Mouse (Mus musculus) urinary bladder, postnatal 36 days (tissue): Measurements from ENCODE around the gene Fam219a.

Source experiments
- DNase-seq, 2 experiments: peaks; one replicate each; pipeline ENCODE4 v3.0.0; 2022; ENCODE audit warnings: low spot score in 2 of 2, mixed read lengths in 1 of 2

Gene Fam219a

GRCm38 (mm10) chr4:41554994-41555663 lies 14.2 kb downstream of the Fam219a start:
- DNase-seq = peak in 1 of 2 experiments; percentile 51

- DNase-seq = no peak
Observed at GRCm38 (mm10) chr4:41553116-41553515, 16.2 kb downstream of the Fam219a start.

- peak; percentile 59 to 67 for DNase-seq
Observed at GRCm38 (mm10) chr4:41552529-41552928, 16.8 kb downstream of the Fam219a start.

GRCm38 (mm10) chr4:41547086-41547485 lies 22.3 kb downstream of the Fam219a start:
- DNase-seq = no peak

- DNase-seq = peak in 1 of 2 experiments; percentile 13
Observed at GRCm38 (mm10) chr4:41545985-41546384, 23.4 kb downstream of the Fam219a start.

- no peak for DNase-seq
Observed at GRCm38 (mm10) chr4:41542136-41542535, 27.2 kb downstream of the Fam219a start.

- no peak for DNase-seq
Observed at GRCm38 (mm10) chr4:41534866-41535265, 34.5 kb downstream of the Fam219a start.

GRCm38 (mm10) chr4:41532420-41532819 lies 36.9 kb downstream of the Fam219a start:
- DNase-seq = no peak

- DNase-seq = no peak
Observed at GRCm38 (mm10) chr4:41527996-41528395, 41.3 kb downstream of the Fam219a start.

- no peak for DNase-seq
Observed at GRCm38 (mm10) chr4:41527076-41527475, 42.3 kb downstream of the Fam219a start.

GRCm38 (mm10) chr4:41526553-41526952 lies 42.8 kb downstream of the Fam219a start:
- no peak for DNase-seq

GRCm38 (mm10) chr4:41524829-41525228 lies 44.5 kb downstream of the Fam219a start:
- no peak for DNase-seq

GRCm38 (mm10) chr4:41523839-41524238 lies 45.5 kb downstream of the Fam219a start:
- DNase-seq = no peak

GRCm38 (mm10) chr4:41522788-41523187 lies 46.5 kb downstream of the Fam219a start:
- DNase-seq = peak in 1 of 2 experiments; percentile 19

GRCm38 (mm10) chr4:41522136-41522535 lies 47.2 kb downstream of the Fam219a start:
- DNase-seq = no peak

GRCm38 (mm10) chr4:41520641-41521040 lies 48.7 kb downstream of the Fam219a start:
- no peak for DNase-seq

GRCm38 (mm10) chr4:41519195-41519594 lies 50.1 kb downstream of the Fam219a start:
- DNase-seq = no peak

- no peak for DNase-seq
Observed at GRCm38 (mm10) chr4:41518349-41518748, 51.0 kb downstream of the Fam219a start.

- no peak for DNase-seq
Observed at GRCm38 (mm10) chr4:41517233-41517632, 52.1 kb downstream of the Fam219a start, which contains the start of gene 1110017D15Rik. Gene 1110017D15Rik (minus strand): TSS chr4:41517333.

- DNase-seq = no peak
Observed at GRCm38 (mm10) chr4:41513714-41514113, 55.6 kb downstream of the Fam219a start.

- DNase-seq = no peak
Observed at GRCm38 (mm10) chr4:41513309-41513708, 56.0 kb downstream of the Fam219a start.

- DNase-seq = no peak
Observed at GRCm38 (mm10) chr4:41507998-41508397, 61.3 kb downstream of the Fam219a start.

- no peak for DNase-seq
Observed at GRCm38 (mm10) chr4:41507326-41507924, 61.9 kb downstream of the Fam219a start.
